Mouse (Mus musculus) C2C12 (cell line): ENCODE data around the gene Gm12184. TPM values are rescaled to one million over a fixed set of nuclear protein-coding genes. Genes with fewer than 3 reads are reported as not detected.

Experiments used
- H3K27me3 ChIP-seq: one replicate; pipeline ENCODE4 v1.6.1; 2011; ENCODE audit not compliant: control insufficient read depth, insufficient read depth, insufficient read length
- H3K36me3 ChIP-seq: one replicate; pipeline ENCODE4 v1.6.1; 2011; ENCODE audit not compliant: control insufficient read depth, insufficient read depth
- H3K4me3 ChIP-seq: one replicate; pipeline ENCODE4 v1.5.1; 2011; ENCODE audit warnings: mild to moderate bottlenecking, control low read depth; ENCODE audit not compliant: poor library complexity, insufficient read depth, severe bottlenecking
- H3K79me2 ChIP-seq: one replicate; pipeline ENCODE4 v1.6.1; 2011; ENCODE audit not compliant: control insufficient read depth, insufficient read depth
- H3K79me3 ChIP-seq: one replicate; pipeline ENCODE4 v1.6.1; 2011; ENCODE audit warnings: low read depth, control low read depth
- H3ac ChIP-seq: one replicate; pipeline ENCODE3; 2011; ENCODE audit warnings: low read depth; ENCODE audit not compliant: control insufficient read depth, insufficient read length
- CEBPB ChIP-seq: IDR thresholded peaks from one replicate; pipeline ENCODE4 v1.6.1; 2011; ENCODE audit warnings: low read depth, mild to moderate bottlenecking, control low read depth, moderate library complexity
- CTCF ChIP-seq: IDR thresholded peaks from one replicate; pipeline ENCODE4 v1.5.1; 2011; ENCODE audit not compliant: control insufficient read depth, insufficient read depth, insufficient read length
- FOSL1 ChIP-seq: IDR thresholded peaks from one replicate; pipeline ENCODE4 v1.8.0; 2011; ENCODE audit warnings: mild to moderate bottlenecking, low read length; ENCODE audit not compliant: poor library complexity, insufficient read depth, severe bottlenecking
- MAX ChIP-seq: IDR thresholded peaks from one replicate; pipeline ENCODE4 v1.6.1; 2011; ENCODE audit warnings: mild to moderate bottlenecking, control low read depth
- MYOD1 ChIP-seq: IDR thresholded peaks from one replicate; pipeline ENCODE4 v1.6.1; 2011; ENCODE audit warnings: low read depth; ENCODE audit not compliant: control insufficient read depth, insufficient read length
- USF1 ChIP-seq: IDR thresholded peaks from one replicate; pipeline ENCODE4 v1.6.1; 2011; ENCODE audit warnings: low read depth, mild to moderate bottlenecking, control low read depth, moderate library complexity
- polyA plus RNA-seq: library from polyadenylated mRNA; unstranded; fragments of >200 nt; fragmentation: generic; extraction: Trizol; gene quantifications from one replicate; pipeline ENCODE4 v1.2.1, GENCODE M21; 2012; ENCODE audit warnings: missing spikeins

Gene Gm12184
- polyA plus RNA-seq, 1 experiment = 8.0 TPM

DNA sequence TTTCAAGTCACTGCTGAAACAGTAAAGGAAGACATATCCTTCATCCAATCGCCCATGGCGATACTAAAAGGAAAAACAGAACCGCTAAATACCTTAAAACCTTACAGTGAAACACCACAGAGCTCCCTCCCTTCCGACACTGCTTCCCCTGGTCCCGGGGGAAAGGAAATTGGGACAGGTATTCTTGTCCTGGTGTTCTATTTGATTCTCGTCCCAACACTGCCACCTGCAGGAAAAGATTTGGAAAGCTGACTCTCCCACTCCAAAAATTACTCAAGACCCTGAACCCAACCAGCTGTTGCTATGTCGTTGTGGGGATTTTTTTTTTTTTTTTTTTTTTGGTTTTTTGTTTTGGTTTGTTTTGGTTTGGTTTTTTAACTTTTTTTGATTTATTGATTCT lies 51.0 kb downstream of the Gm12184 start:
- Histone ChIP-seq H3K4me3 (no peak overlapping the region), H3K79me3 (no peaks in the 10 kb centered on the region), H3ac (no peak overlapping the region), H3K36me3 (no peaks in the 10 kb centered on the region), H3K27me3 (no peaks in the 10 kb centered on the region), H3K79me2 (no peaks in the 10 kb centered on the region)
- TF ChIP-seq MAX (no peak), CEBPB (no peak), CTCF (no peak), USF1 (no peak), MYOD1 (no peak), FOSL1 (no peak)

Other genes with a start within 250 kb of the Gm12184 start
- gene Rack1, start 26.3 kb downstream of the Gm12184 start, polyA plus RNA-seq = 3,051 TPM
- gene Trim41, start 9.3 kb downstream of the Gm12184 start, polyA plus RNA-seq = 24.4 TPM
- gene Trim7, start 515 bp downstream of the Gm12184 start, polyA plus RNA-seq = 1.9 TPM
- gene Irgm1, start 45.0 kb upstream of the Gm12184 start, polyA plus RNA-seq = 9.1 TPM
- gene Gm5431, start 75.6 kb upstream of the Gm12184 start, polyA plus RNA-seq = not detected
- 2.1 TPM for gene Psme2b, start 119.5 kb upstream of the Gm12184 start, polyA plus RNA-seq
- gene Olfr56, start 152.2 kb upstream of the Gm12184 start, polyA plus RNA-seq = 0.05 TPM
- 0.28 TPM for gene 9930111J21Rik1, start 152.7 kb upstream of the Gm12184 start, polyA plus RNA-seq
- gene Gm12185, start 165.6 kb upstream of the Gm12184 start, polyA plus RNA-seq = 0.01 TPM
- gene Tgtp1, start 167.5 kb upstream of the Gm12184 start, polyA plus RNA-seq = not detected
- 0.20 TPM for gene 9930111J21Rik2, start 224.6 kb upstream of the Gm12184 start, polyA plus RNA-seq
- gene Tgtp2, start 237.6 kb upstream of the Gm12184 start, polyA plus RNA-seq = 0.12 TPM
- 1.7 TPM for gene Ifi47, start 249.9 kb upstream of the Gm12184 start, polyA plus RNA-seq